In the genomic region with DNA sequence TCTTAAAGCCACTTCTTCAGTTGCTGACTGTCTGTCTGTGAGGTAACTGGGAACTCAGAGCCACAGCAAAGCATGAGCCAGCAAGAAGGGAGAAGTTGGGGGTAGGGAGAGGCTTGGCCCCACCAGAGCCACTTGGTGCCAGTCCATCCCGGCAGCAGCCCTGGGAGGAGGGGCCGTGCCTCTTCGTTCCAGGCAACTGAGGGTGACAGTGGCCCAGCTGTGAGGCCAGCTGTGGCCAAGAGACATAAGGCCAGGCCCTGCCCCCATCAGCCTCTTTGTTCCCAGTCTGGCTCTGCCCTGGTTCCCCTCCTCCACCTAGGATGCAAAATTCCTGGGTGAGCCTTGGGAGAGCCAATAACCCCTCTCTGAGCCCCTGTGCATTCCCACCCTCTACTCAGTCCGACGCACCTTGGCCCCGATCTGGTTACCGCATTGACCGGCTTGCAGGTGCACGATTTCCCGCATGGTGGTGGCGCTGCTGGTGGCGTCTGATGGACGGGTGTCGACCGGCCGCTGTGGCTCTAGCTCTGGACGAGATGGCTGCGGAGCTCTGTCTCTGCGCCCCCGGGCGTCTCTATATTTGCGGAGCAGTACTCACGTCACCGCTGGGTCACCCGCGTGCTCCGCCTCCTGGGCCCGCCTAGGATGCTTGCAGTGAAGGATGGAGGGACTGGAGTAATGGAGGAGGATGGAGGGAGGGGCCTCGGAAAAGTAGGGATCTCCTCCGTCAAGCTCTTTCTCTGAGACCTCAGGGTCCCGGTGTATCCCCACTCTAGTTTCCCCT, we compare ENCODE assay signal across 8 mouse cellular contexts. TPM values are rescaled to one million over a fixed set of nuclear protein-coding genes. Genes with fewer than 3 reads are reported as not detected.
DNase-seq lines count a peak whose midpoint lies in the region; ATAC-seq and TF ChIP-seq lines count a peak whose summit lies in the region.

A gene (minus strand): TSS at position 734 of the 784 bp plus-strand sequence.

- peak; percentile 93 for TF ChIP-seq POLR2A in olfactory bulb, adult 2 months (IDR thresholded peaks at IDR 0.05; ENCODE audit: insufficient read depth, low read depth, low read length)

- H3K27me3 ChIP-seq in heart, embryonic 11.5 days (ENCODE audit: control insufficient read depth, insufficient read depth, low read length) = peaks cover 19% of the 10 kb centered on the region
- peaks cover 30% of the 10 kb centered on the region for H3K27me3 ChIP-seq in liver, embryonic 15.5 days

- 2% methylated on average over 31 of the region's 31 CpGs for WGBS in heart, embryonic 11.5 days (ENCODE audit: insufficient replicate concordance)
- WGBS in liver, embryonic 15.5 days (ENCODE audit: insufficient replicate concordance) = 5% methylated on average over 31 of the region's 31 CpGs
- 2% methylated on average over 31 of the region's 31 CpGs for WGBS in olfactory bulb, adult 2 months

- H3K9me3 ChIP-seq in heart, embryonic 11.5 days (replicated peaks; ENCODE audit: control insufficient read depth, low read length) = no peaks in the 10 kb centered on the region
- H3K9me3 ChIP-seq in liver, embryonic 15.5 days (replicated peaks) = no peaks in the 10 kb centered on the region

- peak; percentile 61; the same call in 1 of the 2 replicates for ATAC-seq in heart, embryonic 11.5 days (replicated peaks; ENCODE audit: insufficient number of reproducible peaks, low FRiP score, low TSS enrichment)
- no peak for ATAC-seq in liver, embryonic 15.5 days (ENCODE audit: insufficient read depth)

- peak; percentile 28 for TF ChIP-seq CTCF in layer of hippocampus, adult 2 months (conservative IDR thresholded peaks at IDR 0.05)
- TF ChIP-seq CTCF in olfactory bulb, adult 2 months (IDR thresholded peaks at IDR 0.05; ENCODE audit: insufficient read depth, low read depth, low read length) = no peak

- H3K4me3 ChIP-seq in heart, embryonic 11.5 days (ENCODE audit: low read depth, low read length) = peak within 1 kb of the TSS; percentile 41
- peak within 1 kb of the TSS; percentile 65 for H3K4me3 ChIP-seq in layer of hippocampus, adult 2 months
- 0 out of 2 replicates have a peak within 1 kb of the TSS, but pooled peaks have one; percentile 7 for H3K4me3 ChIP-seq in liver, embryonic 15.5 days (replicated peaks)
- peak within 1 kb of the TSS; percentile 66 for H3K4me3 ChIP-seq in olfactory bulb, adult 2 months (ENCODE audit: insufficient read depth, low read depth, low read length)

- peak; percentile 28 for DNase-seq in gastrocnemius, adult 18-20 months (ENCODE audit: low spot score)
- DNase-seq in gastrocnemius, adult 8-10 months (ENCODE audit: low spot score in 2 of 2) = no peak
- DNase-seq in embryo, embryonic 10.5 days (ENCODE audit: low spot score) = peak; percentile 66
- DNase-seq in layer of hippocampus, adult 2 months (ENCODE audit: low spot score in 2 of 2) = peak; percentile 86 to 90
- no peak for DNase-seq in spleen, postnatal 36 days (ENCODE audit: low spot score in 2 of 2)

- H3K4me1 ChIP-seq in heart, embryonic 11.5 days (ENCODE audit: control insufficient read depth, insufficient read depth, low read length) = peaks cover 8% of the 10 kb centered on the region; the same call in 1 of the 2 replicates
- H3K4me1 ChIP-seq in liver, embryonic 15.5 days (replicated peaks) = peaks cover 5% of the 10 kb centered on the region; the same call in 1 of the 2 replicates
- H3K4me1 ChIP-seq in olfactory bulb, adult 2 months (ENCODE audit: control insufficient read depth, insufficient read depth, low read length) = peaks cover 15% of the 10 kb centered on the region

- peak within 1 kb of the TSS; percentile 62; the same call in 1 of the 2 replicates for H3K9ac ChIP-seq in heart, embryonic 11.5 days (ENCODE audit: low read depth, low read length)
- H3K9ac ChIP-seq in liver, embryonic 15.5 days = no peak within 1 kb of the TSS

- no peak within 1 kb of the TSS for H3K27ac ChIP-seq in heart, embryonic 11.5 days (ENCODE audit: low read depth, low read length)
- H3K27ac ChIP-seq in layer of hippocampus, adult 2 months = peak within 1 kb of the TSS; percentile 96
- H3K27ac ChIP-seq in liver, embryonic 15.5 days (replicated peaks) = no peak within 1 kb of the TSS
- H3K27ac ChIP-seq in olfactory bulb, adult 2 months (ENCODE audit: insufficient read depth, low read depth, low read length) = peak within 1 kb of the TSS; percentile 75

- H3K4me2 ChIP-seq in heart, embryonic 11.5 days = peak within 1 kb of the TSS; percentile 68
- peak within 1 kb of the TSS; percentile 30; the same call in 1 of the 2 replicates for H3K4me2 ChIP-seq in liver, embryonic 15.5 days

- no peaks in the 10 kb centered on the region for H3K36me3 ChIP-seq in heart, embryonic 11.5 days (ENCODE audit: control insufficient read depth, insufficient read depth, low read length)
- no peaks in the 10 kb centered on the region for H3K36me3 ChIP-seq in liver, embryonic 15.5 days (replicated peaks)

RNA-seq across cellular contexts. Expression of the gene that starts here (rescaled TPM):
- 1 to 10 TPM in 1 of 2 experiments, under 1 TPM in 1; 0.78 to 1.1 TPM for total RNA-seq in gastrocnemius, adult 18-20 months (2021)
- total RNA-seq in gastrocnemius, adult 8-10 months (2022) = under 1 TPM; 0.53 to 0.88 (median 0.64) TPM
- 12.2 and 15.6 TPM in 2 replicates for polyA plus RNA-seq in heart, embryonic 11.5 days (2014; fragmentation: Nextera tagmentation; extraction: Ambion mirVana)
- 100 to 1,000 TPM; 558 TPM for total RNA-seq in layer of hippocampus, adult 2 months (2021)
- 0.29 and 0.31 TPM in 2 replicates for polyA plus RNA-seq in liver, embryonic 15.5 days (2015; fragmentation: Nextera tagmentation; extraction: Ambion mirVana)
- polyA plus RNA-seq in olfactory bulb, adult 2 months (2012; ENCODE audit: insufficient read depth, insufficient read length, low replicate concordance, missing spikeins) = 276 TPM in 1 of 2 replicates, not detected in the other

Comparison
In these comparisons a context has a peak if more than half of its experiments do, and no peak if none do; other contexts are left out.
1. RNA of the gene that starts here (total RNA-seq): 558 TPM in layer of hippocampus, adult 2 months; 0.78 to 1.1 TPM in gastrocnemius, adult 18-20 months and 0.53 to 0.88 TPM in gastrocnemius, adult 8-10 months; every median in the first group is over 100 times any median in the second.
2. RNA of the gene that starts here (polyA plus RNA-seq): 276 TPM in olfactory bulb, adult 2 months and 12.2 to 15.6 TPM in heart, embryonic 11.5 days; 0.29 to 0.31 TPM in liver, embryonic 15.5 days; every median in the first group is over 10 times any median in the second.
3. DNase-seq: peak in gastrocnemius, adult 18-20 months (single experiment), embryo, embryonic 10.5 days (single experiment) and layer of hippocampus, adult 2 months (2 of 2); none in gastrocnemius, adult 8-10 months (0 of 2) and spleen, postnatal 36 days (0 of 2).
4. H3K27ac ChIP-seq: peak in layer of hippocampus, adult 2 months (single experiment) and olfactory bulb, adult 2 months (single experiment); none in heart, embryonic 11.5 days (single experiment) and liver, embryonic 15.5 days (single experiment).
5. H3K4me3 ChIP-seq: peak in every context shown above with its lines; median percentile 66 in olfactory bulb, adult 2 months; 65 in layer of hippocampus, adult 2 months; 41 in heart, embryonic 11.5 days; 7 in liver, embryonic 15.5 days.